Mouse (Mus musculus): ENCODE measurements around the gene Nrxn1.

Gene Nrxn1

GRCm38 (mm10) chr17:90420757-90421156 lies 672.1 kb downstream of the Nrxn1 start:
- no peak for DNase-seq

DNA sequence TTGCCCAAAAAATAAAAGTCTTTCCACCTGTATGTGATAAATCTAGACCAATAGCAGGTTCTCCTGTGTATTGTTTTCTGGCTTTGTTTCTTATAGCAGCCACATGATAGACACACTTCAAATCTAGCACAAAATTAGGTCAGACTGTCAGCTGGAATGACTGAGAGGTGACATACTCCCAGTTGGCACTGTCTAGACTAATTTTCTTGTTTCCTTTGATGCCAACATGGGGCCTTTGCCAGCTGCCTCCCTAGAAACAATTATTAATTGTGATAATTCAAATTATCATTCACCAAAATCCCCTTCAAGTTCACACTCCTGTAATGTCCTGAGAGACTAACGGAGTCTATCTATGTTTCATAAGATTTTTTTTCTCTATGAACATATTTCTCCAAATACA lies 673.3 kb downstream of the Nrxn1 start:
- DNase-seq, result peak; percentile 33 to 49

DNA sequence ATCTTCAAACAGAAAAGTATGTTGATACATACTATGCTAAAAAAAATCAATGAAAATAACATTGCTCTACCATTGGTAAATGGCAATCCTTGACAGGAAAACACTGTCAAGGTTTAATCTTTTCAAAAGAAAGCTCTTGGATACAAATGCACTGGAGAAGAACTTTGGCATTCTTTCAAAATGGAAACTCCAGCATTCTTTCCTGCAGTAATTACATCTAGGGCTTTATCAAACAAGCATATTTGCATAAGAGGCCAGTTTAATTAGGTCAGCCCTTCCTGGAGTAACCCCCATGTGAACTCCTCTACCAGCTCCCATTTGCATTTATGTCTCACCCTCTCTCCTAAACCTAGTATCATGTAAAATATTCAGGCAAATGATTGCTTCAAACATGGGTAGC lies 696.5 kb downstream of the Nrxn1 start:
- no peak for DNase-seq

- peak; percentile 29 to 33 for DNase-seq
Measured at GRCm38 (mm10) chr17:90394606-90395005, 698.3 kb downstream of the Nrxn1 start.

- DNase-seq, result peak; percentile 38 to 42
Measured at GRCm38 (mm10) chr17:90392751-90393150, 700.1 kb downstream of the Nrxn1 start.

GRCm38 (mm10) chr17:90390316-90391212 lies 702.3 kb downstream of the Nrxn1 start:
- peak; percentile 49 to 56 for DNase-seq

- no peak for DNase-seq
Measured at GRCm38 (mm10) chr17:90384856-90385255, 708.0 kb downstream of the Nrxn1 start.

- no peak for DNase-seq
Measured at GRCm38 (mm10) chr17:90382496-90383443, 710.1 kb downstream of the Nrxn1 start.

DNA sequence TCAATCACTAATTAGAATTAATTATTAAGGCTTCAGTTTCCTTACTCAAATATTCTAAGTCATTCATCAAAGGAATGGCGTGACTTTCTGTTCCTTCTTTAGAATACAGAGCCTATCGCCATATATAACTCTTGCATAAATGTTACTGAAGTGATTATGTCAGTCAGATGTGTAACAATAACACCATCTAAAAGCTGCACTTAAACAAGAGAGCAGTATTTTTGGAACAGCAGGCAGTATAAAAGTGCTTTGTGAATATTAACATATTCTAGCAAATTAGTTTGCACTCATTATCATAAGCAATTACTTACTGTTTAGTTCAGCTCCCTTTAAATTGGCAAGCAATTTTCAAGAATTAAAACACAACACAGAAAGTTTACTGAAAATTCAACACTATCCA lies 716.3 kb downstream of the Nrxn1 start:
- DNase-seq, result no peak

- no peak for DNase-seq
Measured at GRCm38 (mm10) chr17:90362169-90362568, 730.7 kb downstream of the Nrxn1 start.

GRCm38 (mm10) chr17:90349385-90350095 lies 743.3 kb downstream of the Nrxn1 start:
- DNase-seq, result no peak

DNA sequence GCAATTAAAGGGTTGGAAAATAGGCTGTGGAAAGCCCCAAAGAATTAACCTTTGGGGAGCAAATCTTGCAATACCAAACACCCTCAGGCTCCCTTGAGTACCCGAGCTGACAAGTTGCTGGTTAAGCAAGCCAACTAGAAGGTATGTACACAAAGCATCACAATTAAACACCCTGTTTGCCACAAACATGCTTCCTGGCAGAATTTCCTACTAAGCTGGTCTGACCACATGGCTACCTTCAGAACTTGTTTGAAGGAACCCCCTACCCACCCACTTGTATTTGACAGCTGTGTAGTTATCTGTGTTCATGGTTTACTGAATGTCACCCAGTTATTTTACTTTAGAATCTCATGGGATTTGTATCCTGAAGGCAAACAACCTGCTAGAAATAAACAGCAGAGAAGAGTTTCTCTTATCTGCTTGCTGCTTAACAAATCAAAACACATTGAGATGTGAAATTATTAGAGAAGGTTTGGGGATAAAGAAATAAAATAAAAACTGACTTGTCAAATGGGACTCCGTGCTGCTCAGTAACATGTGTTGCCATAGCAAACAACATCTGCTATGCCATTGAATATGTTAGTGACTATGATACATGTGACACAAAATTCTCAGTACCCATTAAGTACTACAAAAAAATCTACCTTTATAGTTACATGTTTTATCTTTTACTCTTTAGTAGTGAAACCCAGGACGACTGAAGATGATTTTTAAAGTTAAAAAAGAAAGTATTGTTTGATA lies 746.0 kb downstream of the Nrxn1 start:
- no peak for DNase-seq

DNA sequence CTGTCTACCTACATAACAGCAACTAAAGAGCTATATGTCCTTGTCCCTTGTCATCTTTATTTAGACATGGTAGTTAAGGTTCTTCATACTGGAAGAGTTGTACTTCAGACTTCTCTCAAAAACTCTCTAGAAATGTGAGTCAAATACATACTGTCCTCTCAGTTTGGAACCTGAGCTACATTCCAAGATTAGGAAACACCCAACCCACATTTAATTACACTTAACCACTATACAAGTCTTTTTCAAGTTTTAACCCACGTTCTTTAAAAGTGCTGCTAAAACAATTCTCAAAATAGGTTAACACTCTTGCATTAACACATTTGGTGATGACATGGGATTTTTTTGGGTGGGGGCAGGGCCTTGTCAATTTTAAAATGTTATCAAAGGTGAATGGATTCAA lies 759.4 kb downstream of the Nrxn1 start:
- DNase-seq, result no peak

GRCm38 (mm10) chr17:90323674-90324073 lies 769.2 kb downstream of the Nrxn1 start:
- DNase-seq, result no peak

DNA sequence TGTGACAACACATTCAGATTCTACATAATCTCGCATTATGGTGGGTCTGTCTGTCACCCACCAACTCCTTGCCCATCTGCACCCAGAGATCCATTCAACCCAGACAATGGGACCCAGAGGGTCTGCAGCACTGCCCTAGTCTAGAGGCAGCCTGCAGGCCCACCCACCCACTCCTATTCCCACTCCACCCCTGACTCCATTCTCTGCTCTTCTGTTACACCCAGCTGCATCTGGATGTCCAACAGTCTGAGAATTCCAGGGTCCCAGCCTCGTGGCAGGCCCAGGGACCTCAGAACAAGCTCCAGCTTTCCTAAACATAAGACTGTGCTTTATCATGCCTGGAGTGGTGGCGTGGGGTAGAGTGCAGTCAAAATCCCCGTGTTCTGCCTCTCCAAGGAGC lies 820.6 kb downstream of the Nrxn1 start:
- no peak for DNase-seq

DNA sequence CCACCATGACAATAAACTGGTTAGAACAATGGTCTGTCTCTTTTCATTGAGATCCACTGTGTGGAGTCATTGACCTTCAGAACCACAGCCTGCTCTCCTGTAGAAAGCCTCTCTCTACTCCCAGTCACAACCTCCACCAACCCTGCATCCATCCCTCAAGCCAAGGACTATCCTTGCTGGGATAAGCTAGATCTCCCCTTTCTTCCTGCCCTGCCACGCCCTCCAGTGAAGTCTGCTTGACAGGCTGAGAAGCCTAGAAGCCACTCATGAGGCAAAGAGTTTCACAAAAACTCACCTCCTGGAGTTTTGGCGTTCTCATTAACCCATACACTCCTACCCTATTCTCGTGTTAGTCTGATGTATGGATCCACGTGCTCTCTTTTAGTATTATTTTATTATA lies 821.7 kb downstream of the Nrxn1 start:
- no peak for DNase-seq

DNA sequence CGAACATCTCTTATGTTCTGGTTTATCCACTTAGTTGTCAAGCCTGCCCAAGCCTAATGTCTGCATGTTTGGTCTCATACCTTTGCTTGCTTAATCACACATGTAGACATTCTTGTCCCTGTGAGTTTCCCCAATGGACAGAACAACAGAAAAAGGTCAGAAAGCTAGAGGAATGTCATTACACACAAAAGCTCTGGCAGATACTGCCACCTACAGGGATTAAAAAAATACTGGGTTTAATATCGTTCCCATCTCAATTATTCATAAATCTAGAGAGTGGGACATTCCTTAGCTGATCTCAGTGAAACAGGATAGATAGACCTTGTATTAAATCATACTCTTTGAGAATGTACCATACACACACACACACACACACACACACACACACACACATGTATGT lies 823.7 kb downstream of the Nrxn1 start:
- no peak for DNase-seq

DNA sequence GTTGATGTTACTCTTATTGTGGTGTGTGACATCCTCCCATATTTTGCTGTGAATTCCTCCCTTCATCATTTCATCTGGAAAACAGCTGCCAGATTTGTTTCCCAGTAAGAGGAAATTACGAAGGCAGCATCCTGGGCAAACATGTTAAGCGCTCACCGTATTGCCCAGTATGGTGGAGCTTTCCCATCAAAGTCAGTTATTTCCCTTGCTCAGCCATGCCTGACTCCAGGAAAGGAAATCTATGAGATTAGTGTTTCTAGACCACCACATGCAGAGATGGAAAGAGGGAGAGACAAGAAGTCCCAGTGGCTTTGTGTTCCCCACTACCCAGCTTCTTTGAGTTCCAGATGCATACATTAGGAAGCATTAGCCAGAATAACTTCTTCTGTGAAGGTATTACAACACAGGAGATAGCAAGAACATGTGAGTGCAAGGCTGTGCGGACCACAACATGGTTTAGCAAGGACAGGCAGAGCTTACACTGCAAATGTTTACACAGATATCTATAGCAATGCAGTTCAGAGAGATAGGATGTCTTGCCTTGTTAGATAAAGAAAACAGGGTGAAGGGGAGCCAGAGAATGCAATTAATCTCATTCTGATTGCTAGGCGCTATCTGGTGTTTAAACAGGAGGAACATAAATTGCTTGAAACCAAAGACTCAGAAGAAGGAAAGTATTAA lies 839.3 kb downstream of the Nrxn1 start:
- DNase-seq, result no peak

DNA sequence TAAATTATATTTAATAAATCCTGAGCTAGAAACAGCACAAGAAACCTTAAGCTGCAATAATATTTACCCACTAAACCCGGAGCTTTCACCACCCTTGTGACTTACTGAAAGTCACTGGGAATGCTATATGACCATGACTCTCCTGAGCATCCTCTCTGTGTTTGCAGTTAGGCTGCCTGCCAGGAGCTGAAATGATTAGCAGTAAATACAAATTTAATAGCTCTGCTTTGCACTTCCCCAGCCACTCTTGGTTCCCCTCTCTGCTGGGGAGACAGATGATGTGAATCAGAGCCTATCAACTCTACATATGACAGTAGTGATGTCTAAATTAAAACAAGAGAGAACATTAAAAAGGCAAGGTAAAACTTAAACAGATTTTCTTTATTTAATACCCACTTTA lies 840.7 kb downstream of the Nrxn1 start:
- DNase-seq, result peak; percentile 51 to 59

GRCm38 (mm10) chr17:90247071-90247849 lies 845.6 kb downstream of the Nrxn1 start:
- DNase-seq, result no peak

- DNase-seq, result no peak
Measured at GRCm38 (mm10) chr17:90244339-90244738, 848.5 kb downstream of the Nrxn1 start.
